Mouse (Mus musculus) embryonic facial prominence, embryonic 11.5 days (tissue): ENCODE data around the gene Nrip3. TPM values are rescaled to one million over a fixed set of nuclear protein-coding genes. Genes with fewer than 3 reads are reported as not detected.
A peak's percentile ranks its signal among the peaks of the same experiment; 100 is the strongest.

ENCODE experiments used
- ATAC-seq: fragments of 200-750 bp; cut with Nextera tagmentation; replicated peaks from 2 replicates; pipeline ENCODE4 v1.8.0; 2017; ENCODE audit warnings: low read depth; ENCODE audit not compliant: insufficient number of reproducible peaks, low FRiP score, low TSS enrichment
- DNase-seq: peaks from one replicate; pipeline ENCODE4 v3.0.0-alpha.2; 2015; ENCODE audit warnings: low spot score
- H3K27ac ChIP-seq: fragments of 300-500 bp; sonication (generic); replicated peaks from 2 replicates; pipeline ENCODE4 v1.5.1; 2014; ENCODE audit warnings: mild to moderate bottlenecking, low read depth, low read length, control low read depth
- H3K27me3 ChIP-seq: fragments of 300-500 bp; sonication (generic); 2 replicates; pipeline ENCODE4 v1.6.1; 2014; ENCODE audit warnings: mild to moderate bottlenecking, low read length, moderate library complexity, mixed read lengths; ENCODE audit not compliant: control insufficient read depth, insufficient read depth
- H3K36me3 ChIP-seq: fragments of 300-500 bp; sonication (generic); replicated peaks from 2 replicates; pipeline ENCODE4 v1.6.1; 2014; ENCODE audit warnings: low read depth, mild to moderate bottlenecking, low read length, moderate library complexity, mixed read lengths; ENCODE audit not compliant: control insufficient read depth, insufficient read depth
- H3K4me1 ChIP-seq: fragments of 300-500 bp; sonication (generic); 2 replicates; pipeline ENCODE4 v1.6.1; 2014; ENCODE audit warnings: low read length, mixed read lengths; ENCODE audit not compliant: control insufficient read depth, insufficient read depth
- H3K4me2 ChIP-seq: fragments of 300-500 bp; sonication (generic); 2 replicates; pipeline ENCODE4 v1.6.1; 2014; ENCODE audit warnings: low read depth, mild to moderate bottlenecking, control low read depth, low read length, moderate library complexity
- H3K4me3 ChIP-seq: fragments of 300-500 bp; sonication (generic); 2 replicates; pipeline ENCODE4 v1.5.1; 2014; ENCODE audit warnings: low read depth, low read length, control low read depth
- H3K9ac ChIP-seq: fragments of 300-500 bp; sonication (generic); replicated peaks from 2 replicates; pipeline ENCODE4 v1.6.1; 2014; ENCODE audit warnings: mild to moderate bottlenecking, control low read depth, low read length
- H3K9me3 ChIP-seq: fragments of 300-500 bp; sonication (generic); replicated peaks from 2 replicates; pipeline ENCODE4 v1.6.1; 2016; ENCODE audit warnings: mild to moderate bottlenecking, low read length, inconsistent platforms, mixed read lengths; ENCODE audit not compliant: control insufficient read depth
- WGBS: fragments of 180-500 bp; shearing (Covaris S2); extraction: QIAGEN DNeasy Blood & Tissue Kit; methylation state at CpG from one replicate; pipeline ENCODE4 v1.1.7; 2014; 5-methylcytosine and 5-hydroxymethylcytosine counted together
- polyA plus RNA-seq: library from polyadenylated mRNA; unstranded; fragments of >200 nt; fragmentation: Nextera tagmentation; extraction: Ambion mirVana; gene quantifications from 2 replicates; pipeline ENCODE4 v1.2.1, GENCODE M21; 2014

Gene Nrip3
- polyA plus RNA-seq, 1 experiment from 2014 or later, result 1.4 TPM

GRCm38 (mm10) chr7:109712198-109712597 is 69.6 kb downstream of the Nrip3 start:
- ATAC-seq, result no peak
- no peak overlapping the region for H3K9ac ChIP-seq
- H3K27me3 ChIP-seq, result no peaks in the 10 kb centered on the region
- no peak for DNase-seq
- WGBS, result 91% methylated on average over 7 of the region's 7 CpGs
- H3K4me2 ChIP-seq, result no peak overlapping the region
- no peak overlapping the region for H3K27ac ChIP-seq
- H3K4me1 ChIP-seq, result no peaks in the 10 kb centered on the region
- H3K9me3 ChIP-seq, result no peaks in the 10 kb centered on the region
- no peaks in the 10 kb centered on the region for H3K36me3 ChIP-seq
- H3K4me3 ChIP-seq, result no peak overlapping the region

- no peaks in the 10 kb centered on the region for H3K27me3 ChIP-seq
- H3K36me3 ChIP-seq, result no peaks in the 10 kb centered on the region
- no peak overlapping the region for H3K9ac ChIP-seq
- ATAC-seq (no peak), DNase-seq (no peak)
- H3K9me3 ChIP-seq, result no peaks in the 10 kb centered on the region
- no peaks in the 10 kb centered on the region for H3K4me1 ChIP-seq
- WGBS, result 66% methylated on average over 1 of the region's 1 CpGs
- no peak overlapping the region for H3K4me2 ChIP-seq
- no peak overlapping the region for H3K27ac ChIP-seq
- no peak overlapping the region for H3K4me3 ChIP-seq
These were observed 71.8 kb downstream of the Nrip3 start for GRCm38 (mm10) chr7:109710069-109710468.

- Histone ChIP-seq H3K4me1 (no peaks in the 10 kb centered on the region), H3K9me3 (no peaks in the 10 kb centered on the region), H3K9ac (no peak overlapping the region), H3K4me2 (no peak overlapping the region), H3K4me3 (no peak overlapping the region), H3K36me3 (no peaks in the 10 kb centered on the region), H3K27me3 (no peaks in the 10 kb centered on the region), H3K27ac (no peak overlapping the region)
- peak; percentile 35 for DNase-seq
- WGBS, result 45% methylated on average over 3 of the region's 3 CpGs
- no peak for ATAC-seq
These were observed 72.9 kb downstream of the Nrip3 start for GRCm38 (mm10) chr7:109708961-109709382.

Other genes starting within 250 kb of the Nrip3 start
- gene St5, start 78.4 kb downstream of the Nrip3 start, polyA plus RNA-seq, result 37.7 and 50.1 TPM in 2 replicates
- gene Akip1, start 78.3 kb downstream of the Nrip3 start, polyA plus RNA-seq, result 24.1 and 25.1 TPM in 2 replicates
- not detected in 2 replicates for gene BC051019, start 58.2 kb downstream of the Nrip3 start, polyA plus RNA-seq
- gene Ascl3, start 50.3 kb downstream of the Nrip3 start, polyA plus RNA-seq, result not detected in 2 replicates
- gene Tmem9b, start 29.1 kb downstream of the Nrip3 start, polyA plus RNA-seq, result 36.6 and 38.4 TPM in 2 replicates
- 0.28 and 0.50 TPM in 2 replicates for gene Scube2, start 83.7 kb upstream of the Nrip3 start, polyA plus RNA-seq
- gene Dennd5a, start 178.4 kb upstream of the Nrip3 start, polyA plus RNA-seq, result 41.5 and 48.2 TPM in 2 replicates
- gene Tmem41b, start 204.9 kb upstream of the Nrip3 start, polyA plus RNA-seq, result 82.3 and 88.9 TPM in 2 replicates
- gene Ipo7, start 236.2 kb upstream of the Nrip3 start, polyA plus RNA-seq, result 27.1 and 29.9 TPM in 2 replicates